ENCODE assay signal across 10 mouse cellular contexts in genomic region chr7:19935171-19935751, GRCm38 (mm10). TPM values are rescaled to one million over a fixed set of nuclear protein-coding genes. Genes with fewer than 3 reads are reported as not detected.
A peak's percentile ranks its signal among the peaks of the same experiment; 100 is the strongest.
DNase-seq lines count a peak whose midpoint lies in the region; ATAC-seq and TF ChIP-seq lines count a peak whose summit lies in the region.
"Had no signal": no experiment of that assay in that cellular context is flagged by ENCODE, and none has a peak within 500 bp of the region (broad histone marks: within the 10 kb centered on the region; RNA-seq: fewer than 3 reads in every experiment).

No protein-coding gene starts in this region.

- H3K27me3 ChIP-seq in liver, embryonic 12.5 days (replicated peaks): peaks cover 13% of the 10 kb centered on the region
- no peaks in the 10 kb centered on the region for H3K27me3 ChIP-seq in thymus, adult 2 months (ENCODE audit: control insufficient read depth, insufficient read depth, low read length)
- H3K27me3 ChIP-seq in limb, embryonic 10.5 days (ENCODE audit: low read depth, poor library complexity, severe bottlenecking): peaks cover 18% of the 10 kb centered on the region

- 0 out of 2 replicates have a peak overlapping the region, but pooled peaks have one; percentile 4 for H3K9ac ChIP-seq in liver, embryonic 12.5 days

- H3K4me1 ChIP-seq in liver, embryonic 12.5 days: peaks cover 29% of the 10 kb centered on the region
- H3K4me1 ChIP-seq in thymus, adult 2 months (replicated peaks; ENCODE audit: control insufficient read depth, insufficient read depth, low read length): peaks cover 74% of the 10 kb centered on the region
- peaks cover 10% of the 10 kb centered on the region for H3K4me1 ChIP-seq in limb, embryonic 10.5 days

- peak; percentile 33 to 42 for DNase-seq in lung, adult 18-20 months
- DNase-seq in lung, postnatal 10 days: no peak
- peak; percentile 71 for DNase-seq in thymus, adult 2 months
- no peak for DNase-seq in limb, embryonic 10.5 days (ENCODE audit: low spot score)
- no peak for DNase-seq in left cerebral cortex, postnatal 4 days

- peak; percentile 49 for ATAC-seq in granulocyte monocyte progenitor cell, adult 5-6 weeks (replicated peaks; ENCODE audit: poor library complexity, severe bottlenecking)
- peak; percentile 48; the same call in 1 of the 2 replicates for ATAC-seq in liver, embryonic 12.5 days
- ATAC-seq in cerebellum, adult (ENCODE audit: insufficient number of reproducible peaks, low FRiP score, low TSS enrichment): no peak

- peak overlapping the region; percentile 48; the same call in 1 of the 2 replicates for H3K27ac ChIP-seq in liver, embryonic 12.5 days
- H3K27ac ChIP-seq in thymus, adult 2 months (ENCODE audit: control insufficient read depth, insufficient read depth, low read length): peak overlapping the region; percentile 94
- no peak overlapping the region for H3K27ac ChIP-seq in limb, embryonic 10.5 days
- H3K27ac ChIP-seq: left cerebral cortex, adult 2 months had no signal

- intact Hi-C loops in left cerebral cortex, postnatal 4 days (cut with DNase I): no loop called here

- H3K36me3 ChIP-seq in liver, embryonic 12.5 days: no peaks in the 10 kb centered on the region
- no peaks in the 10 kb centered on the region for H3K36me3 ChIP-seq in thymus, adult 2 months (ENCODE audit: control insufficient read depth, insufficient read depth, low read length)
- no peaks in the 10 kb centered on the region for H3K36me3 ChIP-seq in limb, embryonic 10.5 days

- 25% methylated on average over 20 of the region's 20 CpGs for WGBS in liver, embryonic 12.5 days (ENCODE audit: insufficient replicate concordance)
- WGBS in thymus, adult 2 months: 4% methylated on average over 20 of the region's 20 CpGs
- WGBS in limb, embryonic 10.5 days: 85% methylated on average over 20 of the region's 20 CpGs

- TF ChIP-seq CTCF in thymus, adult 2 months (IDR thresholded peaks at IDR 0.05; ENCODE audit: borderline replicate concordance, control insufficient read depth, extremely low read depth, insufficient read depth, low read length, poor library complexity): no peak

- H3K4me2 ChIP-seq in liver, embryonic 12.5 days: peak overlapping the region; percentile 58

- H3K4me3 ChIP-seq in liver, embryonic 12.5 days: peak overlapping the region; percentile 25
- H3K4me3 ChIP-seq in thymus, adult 2 months (ENCODE audit: control insufficient read depth, insufficient read depth, low read length): peak overlapping the region; percentile 10
- H3K4me3 ChIP-seq in limb, embryonic 10.5 days: no peak overlapping the region
- H3K4me3 ChIP-seq: erythroblast, embryonic 14.5 days; left cerebral cortex, adult 2 months had no signal

- TF ChIP-seq POLR2A in thymus, adult 2 months (IDR thresholded peaks at IDR 0.05; ENCODE audit: control insufficient read depth, extremely low read depth, insufficient read depth, low read length, poor library complexity): no peak

- H3K9me3 ChIP-seq in liver, embryonic 12.5 days (replicated peaks): no peaks in the 10 kb centered on the region
- no peaks in the 10 kb centered on the region for H3K9me3 ChIP-seq in limb, embryonic 10.5 days (replicated peaks)

RNA-seq across cellular contexts. Expression of gene Pvr, which starts 14.3 kb away (rescaled TPM):
- total RNA-seq in granulocyte monocyte progenitor cell, adult 5-6 weeks (2014; fragmentation: Nextera tagmentation): 10.7 and 32.3 TPM in 2 replicates
- total RNA-seq in granulocyte monocyte progenitor cell, adult 5-6 weeks (2017): 10.9 and 11.3 TPM in 2 replicates
- 3.6 and 3.9 TPM in 2 replicates for polyA plus RNA-seq in liver, embryonic 12.5 days (2016; fragmentation: Nextera tagmentation; extraction: Ambion mirVana)
- 74.9 and 82.4 TPM in 2 replicates for polyA plus RNA-seq in thymus, adult 2 months (2012; rRNA removed)
- 6.2 TPM in 2 replicates for polyA plus RNA-seq in limb, embryonic 10.5 days (2016; fragmentation: Nextera tagmentation; extraction: Ambion mirVana)
- total RNA-seq in left cerebral cortex, postnatal 4 days (2021): 10 to 100 TPM; 14.6 to 18.8 TPM

RNA-seq across cellular contexts. Expression of gene Igsf23, which starts 15.3 kb away (rescaled TPM):
- total RNA-seq in granulocyte monocyte progenitor cell, adult 5-6 weeks (2014; fragmentation: Nextera tagmentation): 3.4 TPM in 1 of 2 replicates, not detected in the other
- not detected in 2 replicates for total RNA-seq in granulocyte monocyte progenitor cell, adult 5-6 weeks (2017)
- polyA plus RNA-seq in liver, embryonic 12.5 days (2016; fragmentation: Nextera tagmentation; extraction: Ambion mirVana): 0.26 and 0.30 TPM in 2 replicates
- 17.3 and 22.4 TPM in 2 replicates for polyA plus RNA-seq in thymus, adult 2 months (2012; rRNA removed)
- 0.21 and 0.24 TPM in 2 replicates for polyA plus RNA-seq in limb, embryonic 10.5 days (2016; fragmentation: Nextera tagmentation; extraction: Ambion mirVana)
- not detected for total RNA-seq in left cerebral cortex, postnatal 4 days (2021)
- total RNA-seq: left cerebral cortex, adult 2 months had no signal
- polyA plus RNA-seq: erythroblast, embryonic 14.5 days had no signal

RNA-seq across cellular contexts. Expression of gene Ceacam20, which starts 30.0 kb away (rescaled TPM):
- not detected in 2 replicates for total RNA-seq in granulocyte monocyte progenitor cell, adult 5-6 weeks (2014; fragmentation: Nextera tagmentation)
- total RNA-seq in granulocyte monocyte progenitor cell, adult 5-6 weeks (2017): not detected in 2 replicates
- polyA plus RNA-seq in liver, embryonic 12.5 days (2016; fragmentation: Nextera tagmentation; extraction: Ambion mirVana): not detected in 2 replicates
- polyA plus RNA-seq in thymus, adult 2 months (2012; rRNA removed): 0.49 and 0.57 TPM in 2 replicates
- not detected in 2 replicates for polyA plus RNA-seq in limb, embryonic 10.5 days (2016; fragmentation: Nextera tagmentation; extraction: Ambion mirVana)
- total RNA-seq in left cerebral cortex, postnatal 4 days (2021): not detected
- total RNA-seq: left cerebral cortex, adult 2 months had no signal
- polyA plus RNA-seq: erythroblast, embryonic 14.5 days had no signal

RNA-seq across cellular contexts. Expression of gene Ceacam19, which starts 47.5 kb away (rescaled TPM):
- total RNA-seq in granulocyte monocyte progenitor cell, adult 5-6 weeks (2014; fragmentation: Nextera tagmentation): not detected in 2 replicates
- total RNA-seq in granulocyte monocyte progenitor cell, adult 5-6 weeks (2017): not detected in 2 replicates
- polyA plus RNA-seq in liver, embryonic 12.5 days (2016; fragmentation: Nextera tagmentation; extraction: Ambion mirVana): not detected in 2 replicates
- polyA plus RNA-seq in thymus, adult 2 months (2012; rRNA removed): 0.30 and 0.36 TPM in 2 replicates
- polyA plus RNA-seq in limb, embryonic 10.5 days (2016; fragmentation: Nextera tagmentation; extraction: Ambion mirVana): not detected in 2 replicates
- total RNA-seq in left cerebral cortex, postnatal 4 days (2021): not detected
- total RNA-seq: left cerebral cortex, adult 2 months had no signal
- polyA plus RNA-seq: erythroblast, embryonic 14.5 days had no signal

RNA-seq across cellular contexts. Expression of gene Nlrp9b, which starts 56.0 kb away (rescaled TPM):
- total RNA-seq in granulocyte monocyte progenitor cell, adult 5-6 weeks (2014; fragmentation: Nextera tagmentation): not detected in 2 replicates
- not detected in 2 replicates for total RNA-seq in granulocyte monocyte progenitor cell, adult 5-6 weeks (2017)
- polyA plus RNA-seq in liver, embryonic 12.5 days (2016; fragmentation: Nextera tagmentation; extraction: Ambion mirVana): not detected in 2 replicates
- 0.03 TPM in 1 of 2 replicates, not detected in the other for polyA plus RNA-seq in thymus, adult 2 months (2012; rRNA removed)
- not detected in 2 replicates for polyA plus RNA-seq in limb, embryonic 10.5 days (2016; fragmentation: Nextera tagmentation; extraction: Ambion mirVana)
- total RNA-seq in left cerebral cortex, postnatal 4 days (2021): not detected
- total RNA-seq: left cerebral cortex, adult 2 months had no signal
- polyA plus RNA-seq: erythroblast, embryonic 14.5 days had no signal

Comparison
In these comparisons a context has a peak if more than half of its experiments do, and no peak if none do; other contexts are left out.
1. DNase-seq: peak in lung, adult 18-20 months (2 of 2) and thymus, adult 2 months (single experiment); none in lung, postnatal 10 days (single experiment), limb, embryonic 10.5 days (single experiment) and left cerebral cortex, postnatal 4 days (single experiment).
2. RNA of gene Pvr, which starts 14.3 kb away (polyA plus RNA-seq): 74.9 to 82.4 TPM in thymus, adult 2 months; 6.2 TPM in limb, embryonic 10.5 days and 3.6 to 3.9 TPM in liver, embryonic 12.5 days; every median in the first group is over 10 times any median in the second.
3. RNA of gene Igsf23, which starts 15.3 kb away (polyA plus RNA-seq): 17.3 to 22.4 TPM in thymus, adult 2 months; 0.26 to 0.30 TPM in liver, embryonic 12.5 days and 0.21 to 0.24 TPM in limb, embryonic 10.5 days; every median in the first group is over 10 times any median in the second.